Mouse (Mus musculus): ENCODE measurements around the gene Gphn. TPM values are rescaled to one million over a fixed set of nuclear protein-coding genes. Genes with fewer than 3 reads are reported as not detected.
A peak's percentile ranks its signal among the peaks of the same experiment; 100 is the strongest.

Gphn gene
- polyA plus RNA-seq, 1 experiment from 2014 or later, result 58.4 TPM

GRCm38 (mm10) chr12:78215490-78215889 is 10.7 kb upstream of the Gphn start:
- H3K9ac ChIP-seq (replicated peaks; ENCODE audit: low read length), result no peak overlapping the region
- no peaks in the 10 kb centered on the region for H3K27me3 ChIP-seq (ENCODE audit: control insufficient read depth, insufficient read depth, low read length)
- no peak overlapping the region for H3K27ac ChIP-seq (replicated peaks; ENCODE audit: low read depth, low read length)
- no peaks in the 10 kb centered on the region for H3K36me3 ChIP-seq (ENCODE audit: control insufficient read depth, insufficient read depth, low read length)
- H3K4me2 ChIP-seq (ENCODE audit: low read length), result no peak overlapping the region
- no peak overlapping the region for H3K4me3 ChIP-seq (replicated peaks; ENCODE audit: low read depth, low read length)
- H3K9me3 ChIP-seq (ENCODE audit: control insufficient read depth, low read length), result no peaks in the 10 kb centered on the region
- 84% methylated on average over 6 of the region's 6 CpGs for WGBS
- DNase-seq (no peak), ATAC-seq (ENCODE audit: low FRiP score, low TSS enrichment) (no peak)
- no peaks in the 10 kb centered on the region for H3K4me1 ChIP-seq (ENCODE audit: control insufficient read depth, insufficient read depth, low read length)

- ATAC-seq (ENCODE audit: low FRiP score, low TSS enrichment) (no peak), DNase-seq (no peak)
- Histone ChIP-seq H3K9ac (replicated peaks; ENCODE audit: low read length) (no peak overlapping the region), H3K4me2 (ENCODE audit: low read length) (no peak overlapping the region), H3K27me3 (ENCODE audit: control insufficient read depth, insufficient read depth, low read length) (no peaks in the 10 kb centered on the region), H3K9me3 (ENCODE audit: control insufficient read depth, low read length) (no peaks in the 10 kb centered on the region), H3K27ac (replicated peaks; ENCODE audit: low read depth, low read length) (no peak overlapping the region), H3K4me3 (replicated peaks; ENCODE audit: low read depth, low read length) (no peak overlapping the region), H3K36me3 (ENCODE audit: control insufficient read depth, insufficient read depth, low read length) (no peaks in the 10 kb centered on the region), H3K4me1 (ENCODE audit: control insufficient read depth, insufficient read depth, low read length) (no peaks in the 10 kb centered on the region)
- WGBS, result 91% methylated on average over 4 of the region's 4 CpGs
These were observed 6.9 kb upstream of the Gphn start for GRCm38 (mm10) chr12:78219191-78219825.

- peaks cover 12% of the 10 kb centered on the region for H3K4me1 ChIP-seq (ENCODE audit: control insufficient read depth, insufficient read depth, low read length)
- WGBS, result under 1% methylated on average over 48 of the region's 48 CpGs
- peak overlapping the region; percentile 67 for H3K4me2 ChIP-seq (ENCODE audit: low read length)
- H3K36me3 ChIP-seq (ENCODE audit: control insufficient read depth, insufficient read depth, low read length), result no peaks in the 10 kb centered on the region
- peak overlapping the region; percentile 96 for H3K4me3 ChIP-seq (replicated peaks; ENCODE audit: low read depth, low read length)
- DNase-seq (peak; percentile 97), ATAC-seq (ENCODE audit: low FRiP score, low TSS enrichment) (peak; percentile 89)
- no peaks in the 10 kb centered on the region for H3K27me3 ChIP-seq (ENCODE audit: control insufficient read depth, insufficient read depth, low read length)
- H3K9me3 ChIP-seq (ENCODE audit: control insufficient read depth, low read length), result no peaks in the 10 kb centered on the region
- peak overlapping the region; percentile 77 for H3K9ac ChIP-seq (replicated peaks; ENCODE audit: low read length)
- peak overlapping the region; percentile 98 for H3K27ac ChIP-seq (replicated peaks; ENCODE audit: low read depth, low read length)
These were observed 318 bp downstream of the Gphn start for GRCm38 (mm10) chr12:78226519-78226875.

- ATAC-seq (ENCODE audit: low FRiP score, low TSS enrichment) (peak; percentile 31), DNase-seq (peak; percentile 75)
- Histone ChIP-seq H3K9ac (replicated peaks; ENCODE audit: low read length) (peak overlapping the region; percentile 77), H3K4me2 (ENCODE audit: low read length) (peak overlapping the region; percentile 67), H3K27ac (replicated peaks; ENCODE audit: low read depth, low read length) (peak overlapping the region; percentile 98), H3K27me3 (ENCODE audit: control insufficient read depth, insufficient read depth, low read length) (no peaks in the 10 kb centered on the region), H3K36me3 (ENCODE audit: control insufficient read depth, insufficient read depth, low read length) (no peaks in the 10 kb centered on the region), H3K4me3 (replicated peaks; ENCODE audit: low read depth, low read length) (peak overlapping the region; percentile 96), H3K4me1 (ENCODE audit: control insufficient read depth, insufficient read depth, low read length) (peaks cover 12% of the 10 kb centered on the region), H3K9me3 (ENCODE audit: control insufficient read depth, low read length) (no peaks in the 10 kb centered on the region)
- under 1% methylated on average over 55 of the region's 57 CpGs for WGBS
These were observed 1.1 kb downstream of the Gphn start for GRCm38 (mm10) chr12:78227021-78227932.

GRCm38 (mm10) chr12:78228139-78228538 is 2.0 kb downstream of the Gphn start:
- Histone ChIP-seq H3K27ac (replicated peaks; ENCODE audit: low read depth, low read length) (no peak overlapping the region), H3K4me1 (ENCODE audit: control insufficient read depth, insufficient read depth, low read length) (peaks cover 12% of the 10 kb centered on the region), H3K4me3 (replicated peaks; ENCODE audit: low read depth, low read length) (peak overlapping the region; percentile 96), H3K9me3 (ENCODE audit: control insufficient read depth, low read length) (no peaks in the 10 kb centered on the region), H3K27me3 (ENCODE audit: control insufficient read depth, insufficient read depth, low read length) (no peaks in the 10 kb centered on the region), H3K4me2 (ENCODE audit: low read length) (peak overlapping the region; percentile 67), H3K36me3 (ENCODE audit: control insufficient read depth, insufficient read depth, low read length) (no peaks in the 10 kb centered on the region), H3K9ac (replicated peaks; ENCODE audit: low read length) (peak overlapping the region; percentile 77)
- ATAC-seq (ENCODE audit: low FRiP score, low TSS enrichment) (no peak), DNase-seq (no peak)
- 41% methylated on average over 4 of the region's 4 CpGs for WGBS

GRCm38 (mm10) chr12:78232560-78232959 is 6.4 kb downstream of the Gphn start:
- Histone ChIP-seq H3K36me3 (ENCODE audit: control insufficient read depth, insufficient read depth, low read length) (no peaks in the 10 kb centered on the region), H3K4me1 (ENCODE audit: control insufficient read depth, insufficient read depth, low read length) (peaks cover 12% of the 10 kb centered on the region), H3K27ac (replicated peaks; ENCODE audit: low read depth, low read length) (no peak overlapping the region), H3K9ac (replicated peaks; ENCODE audit: low read length) (no peak overlapping the region), H3K4me2 (ENCODE audit: low read length) (no peak overlapping the region), H3K9me3 (ENCODE audit: control insufficient read depth, low read length) (no peaks in the 10 kb centered on the region), H3K27me3 (ENCODE audit: control insufficient read depth, insufficient read depth, low read length) (no peaks in the 10 kb centered on the region), H3K4me3 (replicated peaks; ENCODE audit: low read depth, low read length) (no peak overlapping the region)
- ATAC-seq (ENCODE audit: low FRiP score, low TSS enrichment) (no peak), DNase-seq (no peak)

- no peaks in the 10 kb centered on the region for H3K4me1 ChIP-seq (ENCODE audit: control insufficient read depth, insufficient read depth, low read length)
- H3K36me3 ChIP-seq (ENCODE audit: control insufficient read depth, insufficient read depth, low read length), result no peaks in the 10 kb centered on the region
- H3K27ac ChIP-seq (replicated peaks; ENCODE audit: low read depth, low read length), result no peak overlapping the region
- no peak overlapping the region for H3K4me3 ChIP-seq (replicated peaks; ENCODE audit: low read depth, low read length)
- H3K9ac ChIP-seq (replicated peaks; ENCODE audit: low read length), result no peak overlapping the region
- 70% methylated on average over 1 of the region's 1 CpGs for WGBS
- no peaks in the 10 kb centered on the region for H3K9me3 ChIP-seq (ENCODE audit: control insufficient read depth, low read length)
- ATAC-seq (ENCODE audit: low FRiP score, low TSS enrichment) (no peak), DNase-seq (no peak)
- no peak overlapping the region for H3K4me2 ChIP-seq (ENCODE audit: low read length)
- no peaks in the 10 kb centered on the region for H3K27me3 ChIP-seq (ENCODE audit: control insufficient read depth, insufficient read depth, low read length)
These were observed 22.2 kb downstream of the Gphn start for GRCm38 (mm10) chr12:78248366-78248765.

- Histone ChIP-seq H3K27ac (replicated peaks; ENCODE audit: low read depth, low read length) (no peak overlapping the region), H3K4me2 (ENCODE audit: low read length) (no peak overlapping the region), H3K27me3 (ENCODE audit: control insufficient read depth, insufficient read depth, low read length) (no peaks in the 10 kb centered on the region), H3K9ac (replicated peaks; ENCODE audit: low read length) (no peak overlapping the region), H3K36me3 (ENCODE audit: control insufficient read depth, insufficient read depth, low read length) (no peaks in the 10 kb centered on the region), H3K4me3 (replicated peaks; ENCODE audit: low read depth, low read length) (no peak overlapping the region), H3K4me1 (ENCODE audit: control insufficient read depth, insufficient read depth, low read length) (no peaks in the 10 kb centered on the region), H3K9me3 (ENCODE audit: control insufficient read depth, low read length) (no peaks in the 10 kb centered on the region)
- no peak for DNase-seq
- ATAC-seq (ENCODE audit: low FRiP score, low TSS enrichment), result no peak
These were observed 23.0 kb downstream of the Gphn start for GRCm38 (mm10) chr12:78249151-78249550.

- Histone ChIP-seq H3K27ac (replicated peaks; ENCODE audit: low read depth, low read length) (no peak overlapping the region), H3K4me3 (replicated peaks; ENCODE audit: low read depth, low read length) (no peak overlapping the region), H3K4me2 (ENCODE audit: low read length) (no peak overlapping the region), H3K27me3 (ENCODE audit: control insufficient read depth, insufficient read depth, low read length) (no peaks in the 10 kb centered on the region), H3K9ac (replicated peaks; ENCODE audit: low read length) (no peak overlapping the region), H3K4me1 (ENCODE audit: control insufficient read depth, insufficient read depth, low read length) (no peaks in the 10 kb centered on the region), H3K9me3 (ENCODE audit: control insufficient read depth, low read length) (no peaks in the 10 kb centered on the region; the same call in 1 of the 2 replicates), H3K36me3 (ENCODE audit: control insufficient read depth, insufficient read depth, low read length) (no peaks in the 10 kb centered on the region)
- no peak for ATAC-seq (ENCODE audit: low FRiP score, low TSS enrichment)
- WGBS, result 88% methylated on average over 2 of the region's 2 CpGs
- peak; percentile 40 for DNase-seq
These were observed 51.2 kb downstream of the Gphn start for GRCm38 (mm10) chr12:78277386-78277785.
